Mouse (Mus musculus) forebrain, embryonic 11.5 days (tissue): Measurements from ENCODE around the gene Car3. TPM values are rescaled to one million over a fixed set of nuclear protein-coding genes. Genes with fewer than 3 reads are reported as not detected.
"Not testable (repeated sequence)": the region's sequence is repeated elsewhere in the genome, so short reads cannot be mapped to it uniquely, and the experiment has no call there.

Experiments
- ATAC-seq: fragments of 200-750 bp; cut with Nextera tagmentation; replicated peaks from 2 replicates; pipeline ENCODE4 v1.8.0; 2017; ENCODE audit warnings: moderate TSS enrichment; ENCODE audit not compliant: low FRiP score
- DNase-seq: peaks from one replicate; pipeline ENCODE4 v3.0.0-alpha.2; 2017; ENCODE audit warnings: low spot score
- H3K27ac ChIP-seq: fragments of 300-500 bp; sonication (generic); 2 replicates; pipeline ENCODE4 v1.5.1; 2014; ENCODE audit warnings: low read depth, low read length
- H3K27me3 ChIP-seq: fragments of 300-500 bp; sonication (generic); 2 replicates; pipeline ENCODE4 v1.6.1; 2014; ENCODE audit warnings: mild to moderate bottlenecking, low read length, mixed read lengths; ENCODE audit not compliant: control insufficient read depth, insufficient read depth
- H3K36me3 ChIP-seq: fragments of 300-500 bp; sonication (generic); 2 replicates; pipeline ENCODE4 v1.6.1; 2014; ENCODE audit warnings: mild to moderate bottlenecking, low read length, moderate library complexity, mixed read lengths; ENCODE audit not compliant: control insufficient read depth, insufficient read depth
- H3K4me1 ChIP-seq: fragments of 300-500 bp; sonication (generic); replicated peaks from 2 replicates; pipeline ENCODE4 v1.6.1; 2014; ENCODE audit warnings: low read length, mixed read lengths; ENCODE audit not compliant: control insufficient read depth, insufficient read depth
- H3K4me2 ChIP-seq: fragments of 300-500 bp; sonication (generic); 2 replicates; pipeline ENCODE4 v1.6.1; 2014; ENCODE audit warnings: low read depth, mild to moderate bottlenecking, low read length, moderate library complexity, mixed read lengths; ENCODE audit not compliant: severe bottlenecking
- H3K4me3 ChIP-seq: fragments of 300-500 bp; sonication (generic); 2 replicates; pipeline ENCODE4 v1.5.1; 2014; ENCODE audit warnings: low read depth, low read length
- H3K9ac ChIP-seq: fragments of 300-500 bp; sonication (generic); 2 replicates; pipeline ENCODE4 v1.6.1; 2014; ENCODE audit warnings: low read length
- H3K9me3 ChIP-seq: fragments of 300-500 bp; sonication (generic); 2 replicates; pipeline ENCODE4 v1.6.1; 2016; ENCODE audit warnings: low read length, mixed read lengths; ENCODE audit not compliant: control insufficient read depth
- WGBS: fragments of 180-500 bp; shearing (Covaris S2); extraction: QIAGEN DNeasy Blood & Tissue Kit; methylation state at CpG from one replicate; pipeline ENCODE4 v1.1.7; 2014; 5-methylcytosine and 5-hydroxymethylcytosine counted together
- polyA plus RNA-seq: library from polyadenylated mRNA; unstranded; fragments of >200 nt; fragmentation: Nextera tagmentation; extraction: Ambion mirVana; gene quantifications from 2 replicates; pipeline ENCODE4 v1.2.1, GENCODE M21; 2014

Gene Car3
- polyA plus RNA-seq: 1.5 and 1.6 TPM in 2 replicates

DNA sequence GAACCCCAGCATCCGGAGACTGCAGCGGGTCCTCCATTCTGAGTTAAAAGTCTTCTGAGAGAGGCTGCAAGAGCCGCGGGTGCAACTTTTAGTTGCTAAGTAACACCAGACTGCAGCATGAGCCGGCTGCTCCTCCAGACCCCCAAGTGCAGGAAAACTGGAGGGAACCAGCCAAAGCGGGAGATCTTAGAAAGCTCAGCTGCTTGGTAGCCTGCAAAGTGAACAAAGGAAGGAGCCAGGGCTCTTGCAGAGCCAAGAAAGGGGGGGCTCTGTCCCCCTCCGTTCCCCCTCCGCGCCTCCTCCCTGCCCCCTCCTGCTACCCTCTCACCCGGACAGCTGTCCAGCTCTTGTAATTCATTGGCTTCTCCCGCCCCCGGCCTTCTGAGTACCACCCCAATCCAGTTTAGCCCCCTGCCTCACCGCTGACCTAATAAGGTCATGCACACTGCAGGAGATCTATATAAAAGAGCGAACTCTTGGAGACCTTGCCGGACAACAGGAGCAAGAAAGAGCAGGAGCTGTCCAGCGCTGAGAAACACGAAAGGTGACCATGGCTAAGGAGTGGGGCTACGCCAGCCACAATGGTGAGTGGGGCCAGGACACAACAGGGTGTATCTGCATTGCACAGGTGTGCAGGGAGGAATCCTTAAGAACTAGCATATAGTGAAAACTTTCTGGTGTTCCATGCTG, at the start of gene Car3:
Gene Car3, plus strand, starts transcription at position 491 of the 690 bp plus-strand sequence.
- peak; percentile 87 for ATAC-seq

DNA sequence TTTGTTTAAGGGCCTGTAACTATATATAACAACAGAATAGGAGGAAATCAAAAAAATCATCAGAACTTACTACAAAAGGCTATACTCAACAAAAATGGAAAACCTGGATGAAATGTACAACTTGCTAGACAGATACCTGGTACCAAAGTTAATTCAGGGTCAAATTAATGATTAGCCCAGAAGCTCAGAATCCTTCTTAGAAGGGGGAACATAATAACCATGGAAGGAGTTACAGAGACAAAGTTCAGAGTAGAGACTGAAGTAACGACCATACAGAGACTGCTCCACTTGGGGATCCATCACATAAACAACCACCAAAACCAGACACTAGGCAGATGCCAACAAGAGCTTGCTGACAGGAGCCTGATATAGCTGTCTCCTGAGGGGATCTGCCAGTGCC, 47.9 kb upstream of the Car3 start:
- H3K27ac ChIP-seq, H3K27me3 ChIP-seq, DNase-seq, H3K36me3 ChIP-seq, H3K4me1 ChIP-seq, H3K9ac ChIP-seq, H3K4me2 ChIP-seq, H3K9me3 ChIP-seq, ATAC-seq, H3K4me3 ChIP-seq: not testable (repeated sequence)
- WGBS: 83% methylated on average over 1 of the region's 1 CpGs

More for the DNA sequence above, at the start of gene Car3:
- Histone ChIP-seq H3K4me2 (peak within 1 kb of the TSS; percentile 83), H3K36me3 (no peaks in the 10 kb centered on the region), H3K27me3 (no peaks in the 10 kb centered on the region), H3K4me1 (peaks cover 2% of the 10 kb centered on the region; the same call in 1 of the 2 replicates), H3K4me3 (peak within 1 kb of the TSS; percentile 36), H3K9ac (peak within 1 kb of the TSS; percentile 68), H3K9me3 (no peaks in the 10 kb centered on the region), H3K27ac (no peak within 1 kb of the TSS)
- peak; percentile 73 for DNase-seq
- WGBS: 2% methylated on average over 15 of the region's 18 CpGs

DNA sequence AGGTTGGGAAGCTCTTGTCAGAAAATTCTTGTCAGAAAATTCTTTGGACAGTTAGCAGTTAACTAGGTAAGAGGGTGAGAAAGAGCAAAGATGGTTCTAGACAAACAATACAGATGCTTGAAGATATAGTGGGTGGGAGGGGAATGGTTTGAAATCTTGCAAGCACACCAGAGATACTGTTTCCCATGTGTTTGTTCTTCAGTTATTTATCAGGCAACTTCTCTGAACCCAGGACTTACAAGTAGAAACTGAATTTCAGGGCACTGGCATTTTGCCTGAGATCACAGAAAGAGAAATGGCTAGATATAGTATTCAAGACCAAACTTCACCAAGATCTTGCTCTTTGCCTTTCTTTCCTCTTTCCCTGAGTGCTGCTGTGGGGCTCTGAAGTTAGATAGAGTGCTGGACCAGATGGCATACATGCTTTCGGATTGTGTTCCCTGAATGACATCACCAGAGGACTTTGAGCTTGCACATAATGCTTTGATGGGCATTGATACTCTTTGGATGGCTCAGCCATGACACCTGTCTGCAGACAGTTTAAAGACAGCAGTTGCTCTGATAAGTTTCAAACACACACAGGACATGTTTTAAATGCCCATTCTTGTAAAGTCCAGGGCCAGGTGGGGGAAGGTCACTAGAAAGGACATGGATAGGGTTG, 43.3 kb upstream of the Car3 start:
- WGBS: 88% methylated on average over 1 of the region's 1 CpGs
- H3K9me3 ChIP-seq: no peaks in the 10 kb centered on the region
- ATAC-seq (no peak), DNase-seq (no peak)
- no peak overlapping the region for H3K27ac ChIP-seq
- H3K27me3 ChIP-seq: no peaks in the 10 kb centered on the region
- no peaks in the 10 kb centered on the region for H3K36me3 ChIP-seq
- no peak overlapping the region for H3K9ac ChIP-seq
- no peak overlapping the region for H3K4me3 ChIP-seq
- H3K4me2 ChIP-seq: no peak overlapping the region
- H3K4me1 ChIP-seq: no peaks in the 10 kb centered on the region

- Histone ChIP-seq H3K4me3 (no peak overlapping the region), H3K36me3 (no peaks in the 10 kb centered on the region), H3K27me3 (no peaks in the 10 kb centered on the region), H3K27ac (no peak overlapping the region), H3K9me3 (no peaks in the 10 kb centered on the region), H3K4me1 (no peaks in the 10 kb centered on the region), H3K4me2 (no peak overlapping the region), H3K9ac (no peak overlapping the region)
- ATAC-seq (no peak), DNase-seq (no peak)
Measured at GRCm38 (mm10) chr3:14828896-14829295, 34.4 kb upstream of the Car3 start.

DNA sequence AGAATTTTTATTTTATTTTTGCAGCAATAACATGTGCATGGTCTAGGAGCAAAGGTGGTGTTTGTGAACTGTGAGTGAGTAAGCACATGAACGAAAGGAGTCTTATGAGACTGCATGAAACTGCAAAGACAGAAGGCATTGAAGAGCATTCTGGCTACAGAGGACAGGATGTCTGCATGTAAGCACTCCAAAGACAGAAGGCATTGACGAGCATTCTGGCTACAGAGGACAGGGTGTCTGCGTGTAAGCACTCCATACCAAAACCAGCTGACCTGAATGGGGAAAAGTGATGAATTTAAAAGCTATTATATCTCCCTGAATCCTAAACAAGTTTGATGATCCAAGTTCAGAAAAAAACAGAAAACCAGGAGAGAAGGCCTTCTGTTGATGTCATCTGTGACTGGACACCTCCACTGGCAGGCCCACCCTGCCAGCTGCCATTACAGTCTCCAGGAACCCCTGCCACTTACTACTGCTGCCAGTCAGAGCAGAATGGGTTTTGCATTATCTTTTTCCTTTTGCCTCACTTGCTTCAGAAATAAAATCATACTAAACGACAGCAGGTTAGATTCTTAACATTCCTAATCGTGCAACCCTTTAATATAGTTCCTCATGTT, 32.0 kb upstream of the Car3 start:
- H3K9ac ChIP-seq: no peak overlapping the region
- H3K4me3 ChIP-seq: no peak overlapping the region
- 89% methylated on average over 5 of the region's 5 CpGs for WGBS
- H3K27ac ChIP-seq: no peak overlapping the region
- H3K4me2 ChIP-seq: no peak overlapping the region
- ATAC-seq (no peak), DNase-seq (no peak)
- H3K4me1 ChIP-seq: no peaks in the 10 kb centered on the region
- H3K9me3 ChIP-seq: no peaks in the 10 kb centered on the region
- H3K27me3 ChIP-seq: no peaks in the 10 kb centered on the region
- no peaks in the 10 kb centered on the region for H3K36me3 ChIP-seq

DNA sequence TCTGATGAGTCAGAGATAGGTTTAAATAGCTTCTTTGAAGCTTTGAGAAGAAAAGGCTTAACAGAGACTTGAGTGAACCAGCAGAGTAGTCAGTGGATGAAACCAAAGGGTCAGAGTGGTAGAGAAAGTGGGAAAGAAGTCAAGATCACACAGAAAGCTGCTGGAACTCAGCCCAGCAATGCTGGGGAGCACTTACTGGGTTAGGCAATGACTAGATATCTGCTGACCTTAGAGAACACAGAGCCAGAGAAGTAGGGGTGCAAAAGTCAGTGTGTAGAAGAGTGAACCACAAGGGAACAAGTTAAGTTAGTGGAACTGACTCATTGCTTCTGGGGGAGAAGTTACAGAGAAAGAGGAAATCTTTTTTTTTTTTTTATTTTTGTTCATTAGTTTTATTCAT, 30.5 kb upstream of the Car3 start:
- Histone ChIP-seq H3K4me3 (no peak overlapping the region), H3K27ac (no peak overlapping the region), H3K36me3 (no peaks in the 10 kb centered on the region), H3K4me2 (no peak overlapping the region), H3K9me3 (no peaks in the 10 kb centered on the region), H3K27me3 (no peaks in the 10 kb centered on the region), H3K9ac (no peak overlapping the region), H3K4me1 (no peaks in the 10 kb centered on the region)
- no peak for DNase-seq
- ATAC-seq: no peak

- H3K9me3 ChIP-seq: no peaks in the 10 kb centered on the region
- H3K4me3 ChIP-seq: no peak overlapping the region
- H3K27ac ChIP-seq: no peak overlapping the region
- WGBS: 93% methylated on average over 1 of the region's 1 CpGs
- H3K27me3 ChIP-seq: no peaks in the 10 kb centered on the region
- ATAC-seq: no peak
- no peak overlapping the region for H3K4me2 ChIP-seq
- no peak for DNase-seq
- H3K36me3 ChIP-seq: no peaks in the 10 kb centered on the region
- H3K9ac ChIP-seq: no peak overlapping the region
- H3K4me1 ChIP-seq: no peaks in the 10 kb centered on the region
Measured at GRCm38 (mm10) chr3:14838936-14839335, 24.4 kb upstream of the Car3 start.

GRCm38 (mm10) chr3:14839466-14840118, 23.7 kb upstream of the Car3 start:
- no peak overlapping the region for H3K27ac ChIP-seq
- H3K27me3 ChIP-seq: no peaks in the 10 kb centered on the region
- H3K4me1 ChIP-seq: no peaks in the 10 kb centered on the region
- 79% methylated on average over 3 of the region's 3 CpGs for WGBS
- no peak for DNase-seq
- no peaks in the 10 kb centered on the region for H3K36me3 ChIP-seq
- no peak overlapping the region for H3K4me2 ChIP-seq
- H3K4me3 ChIP-seq: no peak overlapping the region
- no peaks in the 10 kb centered on the region for H3K9me3 ChIP-seq
- H3K9ac ChIP-seq: no peak overlapping the region
- no peak for ATAC-seq
